Mouse (Mus musculus): ENCODE measurements around the gene Ramac. TPM values are rescaled to one million over a fixed set of nuclear protein-coding genes. Genes with fewer than 3 reads are reported as not detected.

The Ramac gene
- polyA plus RNA-seq (2012; rRNA removed), result 27.6 and 28.5 TPM in 2 replicates

DNA sequence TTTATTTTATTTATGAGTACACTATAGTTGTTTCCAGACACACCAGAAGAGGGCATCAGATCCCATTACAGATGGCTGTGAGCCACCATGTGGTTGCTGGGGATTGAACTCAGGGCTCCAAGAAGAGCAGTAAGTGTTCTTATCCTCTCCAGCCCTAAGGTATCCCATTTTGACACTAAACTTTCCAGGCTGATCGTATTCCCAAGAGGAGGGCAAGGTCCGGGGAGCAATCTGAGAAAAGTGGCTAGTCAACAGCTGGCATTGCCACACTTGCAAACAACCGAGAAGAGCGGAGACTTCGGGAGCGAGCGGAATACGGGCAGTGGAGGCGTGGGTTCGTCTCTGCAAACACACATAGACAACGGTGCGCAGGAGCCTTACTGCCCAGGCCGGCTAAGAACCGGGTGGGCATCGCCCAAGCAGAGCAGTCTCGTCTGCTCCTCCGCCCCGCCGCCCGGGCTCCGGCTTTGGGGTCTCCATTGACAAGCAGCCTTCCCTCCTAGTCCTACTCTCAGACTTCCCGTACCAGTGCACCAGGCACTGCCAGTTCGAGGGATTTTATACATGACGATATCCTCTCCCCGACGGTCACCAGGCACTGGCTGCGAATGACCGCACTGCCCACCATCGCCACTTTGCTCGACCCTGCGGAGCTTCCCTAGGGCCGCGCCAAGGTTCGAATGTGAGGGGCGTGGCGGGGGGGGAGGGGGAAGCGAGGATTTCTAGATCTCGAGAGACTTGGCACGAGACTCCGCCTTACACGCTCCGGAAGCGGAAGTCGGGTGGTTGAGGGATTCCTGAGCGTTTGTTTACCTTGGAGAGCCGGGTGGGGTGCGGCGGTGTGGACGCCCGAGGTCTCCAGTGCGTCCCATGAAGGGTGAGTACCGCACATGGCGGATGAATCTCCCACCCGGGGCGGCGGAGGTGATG lies at the start of gene Ramac:
Ramac (plus strand) TSS at position 746 of the 930 bp plus-strand sequence.

DNA sequence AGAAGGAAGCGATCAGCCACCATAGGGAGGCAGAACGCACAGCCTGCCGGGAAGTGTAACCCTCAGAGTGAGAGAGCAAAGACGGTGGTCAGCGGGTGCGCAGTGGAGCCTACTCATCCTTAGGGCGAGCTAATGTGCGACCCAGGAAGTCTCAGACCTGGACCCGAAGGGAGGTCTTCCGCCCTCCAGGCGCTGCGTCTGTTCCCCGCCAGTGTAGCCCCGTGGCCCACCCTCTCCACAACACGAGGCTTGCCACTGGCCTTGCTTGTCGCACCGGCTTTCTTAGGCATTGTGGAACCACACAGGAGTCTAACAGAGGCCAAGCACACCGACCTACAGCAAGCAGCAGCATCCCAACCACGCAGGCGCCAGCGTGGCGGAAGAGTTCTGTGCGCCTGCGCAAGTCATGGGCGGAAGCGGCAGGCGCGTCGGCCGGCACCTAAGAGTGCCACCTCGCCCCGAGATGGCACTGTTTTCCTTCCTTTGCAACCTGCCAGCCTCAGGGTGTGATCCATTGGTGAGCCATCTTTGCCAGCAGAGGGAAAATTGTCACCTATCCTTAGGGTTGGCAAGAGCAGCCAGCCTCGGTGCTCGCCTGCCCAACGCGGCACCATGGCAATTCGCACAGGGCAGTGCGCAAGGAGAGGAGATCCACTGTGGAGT lies 26.5 kb downstream of the Ramac start, which contains the start of gene 3110040N11Rik:
3110040N11Rik (minus strand) TSS at position 384 of the 663 bp plus-strand sequence.

Other genes starting within 250 kb of the Ramac start
- 0.13 and 0.20 TPM in 2 replicates for gene Fsd2, start 196.0 kb upstream of the Ramac start, polyA plus RNA-seq (2012; rRNA removed)
- 10.9 and 14.2 TPM in 2 replicates for gene Whamm, start 191.7 kb upstream of the Ramac start, polyA plus RNA-seq (2012; rRNA removed)
- 4.4 and 4.8 TPM in 2 replicates for gene Homer2, start 55.4 kb upstream of the Ramac start, polyA plus RNA-seq (2012; rRNA removed)
- gene 3110040N11Rik, start 26.6 kb downstream of the Ramac start, polyA plus RNA-seq (2012; rRNA removed), result 21.2 and 23.0 TPM in 2 replicates
- gene Btbd1, start 66.5 kb downstream of the Ramac start, polyA plus RNA-seq (2012; rRNA removed), result 13.6 and 13.8 TPM in 2 replicates
- not detected in 2 replicates for gene Gm10160, start 92.9 kb downstream of the Ramac start, polyA plus RNA-seq (2012; rRNA removed)
- gene Tm6sf1, start 96.1 kb downstream of the Ramac start, polyA plus RNA-seq (2012; rRNA removed), result 16.7 and 18.6 TPM in 2 replicates
- gene Hdgfl3, start 171.5 kb downstream of the Ramac start, polyA plus RNA-seq (2012; rRNA removed), result 0.22 and 0.28 TPM in 2 replicates
- gene Bnc1, start 229.4 kb downstream of the Ramac start, polyA plus RNA-seq (2012; rRNA removed), result 0.30 and 0.31 TPM in 2 replicates

All from liver, embryonic 18 days (tissue).